Mouse (Mus musculus): ENCODE data around the gene Asic3.

Gene Asic3

DNA sequence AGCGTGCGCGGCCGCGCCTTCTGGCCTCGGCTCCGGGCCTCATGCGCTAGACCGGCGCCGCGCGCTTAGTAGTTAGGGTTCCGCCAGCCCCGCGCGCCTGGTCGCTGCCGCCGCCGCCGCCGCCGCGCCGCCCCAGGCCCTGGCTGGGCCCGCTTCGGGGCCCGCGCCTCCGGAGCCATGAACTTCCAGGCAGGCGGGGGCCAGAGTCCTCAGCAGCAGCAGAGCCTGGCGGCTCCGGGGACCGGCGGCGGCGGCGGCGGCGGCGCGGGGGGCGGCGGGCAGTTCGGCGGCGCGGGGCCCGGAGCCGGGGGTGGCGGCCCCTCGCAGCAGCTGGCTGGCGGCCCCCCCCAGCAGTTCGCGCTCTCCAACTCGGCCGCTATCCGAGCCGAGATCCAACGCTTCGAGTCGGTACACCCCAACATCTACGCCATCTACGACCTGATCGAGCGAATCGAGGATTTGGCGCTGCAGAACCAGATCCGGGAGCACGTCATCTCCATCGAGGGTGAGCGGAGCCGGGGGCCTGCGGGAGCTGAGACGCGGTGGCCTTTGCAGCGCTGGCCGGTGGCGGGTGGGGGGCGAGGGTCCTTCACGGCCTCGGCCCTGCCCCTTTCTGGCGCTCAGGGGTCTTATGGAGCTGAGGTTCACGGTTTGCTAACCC is 39.0 kb downstream of the Asic3 start, which contains the start of gene Agap3:
Agap3 (plus strand) TSS at position 148 of the 661 bp plus-strand sequence.
- DNase-seq (ENCODE audit: low read depth), result peak; percentile 62

DNA sequence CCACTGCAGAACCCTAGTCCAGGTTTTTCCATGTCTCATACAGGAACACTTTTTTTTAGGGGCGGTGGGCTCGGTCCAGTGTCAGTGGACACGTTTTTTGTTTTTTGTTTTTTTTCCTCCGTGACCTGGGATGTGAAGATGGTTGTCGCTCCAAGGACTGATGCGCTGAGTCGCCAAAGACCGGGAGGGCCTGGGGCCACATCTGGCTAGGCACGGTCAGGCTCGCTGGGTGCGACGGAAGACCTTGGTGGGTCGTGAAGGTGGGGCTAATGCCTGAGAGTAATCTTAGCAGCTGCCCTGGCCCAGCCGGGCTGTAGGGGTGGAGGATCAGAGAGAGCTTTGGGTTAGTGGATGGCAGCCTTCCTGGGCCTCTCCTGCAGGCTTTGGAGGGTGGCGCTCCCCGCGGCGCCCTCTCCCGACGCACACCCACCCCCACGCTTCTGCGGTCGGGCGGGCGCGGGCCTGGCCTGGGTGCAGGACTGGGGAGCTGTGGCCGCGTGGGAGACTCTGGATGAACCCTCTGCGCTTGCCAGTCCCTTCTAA is 39.6 kb downstream of the Asic3 start:
- DNase-seq (ENCODE audit: low read depth), result no peak

DNA sequence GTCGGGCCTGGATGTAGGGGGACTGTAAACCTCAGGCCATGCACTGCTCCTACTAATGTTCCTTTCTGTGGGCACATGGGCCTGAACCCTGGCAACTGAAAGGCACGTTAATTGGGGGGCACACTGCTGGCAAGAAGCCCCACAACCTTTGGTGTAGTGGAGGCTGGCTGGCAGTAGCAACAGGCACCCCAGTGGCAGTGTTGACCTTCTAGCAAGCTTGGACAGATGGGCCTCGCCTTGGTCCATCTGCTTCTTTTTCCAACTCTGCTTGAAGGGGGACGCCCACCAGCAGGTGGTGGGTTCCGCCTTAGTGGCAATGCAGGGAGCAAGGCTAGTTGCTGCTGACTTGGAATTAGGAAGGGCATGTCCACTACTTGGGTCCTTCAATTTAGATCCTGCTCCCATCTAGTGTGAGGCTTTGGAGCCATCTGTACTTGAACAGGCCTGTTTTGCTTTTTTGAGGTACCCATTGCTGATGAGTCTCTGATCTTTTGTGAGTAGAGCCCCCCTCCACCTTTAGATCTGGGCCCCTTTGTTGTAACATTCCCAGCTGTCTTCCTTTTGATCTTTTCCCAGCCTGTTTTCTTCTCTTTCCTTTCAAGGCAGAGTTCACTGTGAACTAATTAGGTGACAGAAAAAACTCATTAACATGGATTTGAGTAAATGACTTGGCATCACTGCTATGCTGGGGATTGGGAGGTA is 40.2 kb downstream of the Asic3 start:
- no peak for DNase-seq (ENCODE audit: low read depth)

DNA sequence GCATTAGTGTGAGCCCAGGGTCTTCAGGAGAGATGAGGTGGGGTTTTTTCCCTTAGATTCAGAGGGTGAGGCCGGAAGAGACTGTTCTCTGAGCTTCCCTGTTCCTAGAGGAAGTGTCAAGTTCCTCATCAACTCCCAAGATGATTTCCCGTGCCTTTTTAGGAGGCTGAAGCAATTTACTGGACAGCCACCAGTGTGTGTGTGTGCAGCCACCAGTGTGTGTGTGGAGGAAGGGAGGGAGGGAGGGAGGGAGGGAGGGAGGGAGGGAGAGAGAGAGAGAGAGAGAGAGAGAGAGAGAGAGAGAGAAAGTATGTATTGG is 40.8 kb downstream of the Asic3 start:
- DNase-seq (ENCODE audit: low read depth), result no peak

DNA sequence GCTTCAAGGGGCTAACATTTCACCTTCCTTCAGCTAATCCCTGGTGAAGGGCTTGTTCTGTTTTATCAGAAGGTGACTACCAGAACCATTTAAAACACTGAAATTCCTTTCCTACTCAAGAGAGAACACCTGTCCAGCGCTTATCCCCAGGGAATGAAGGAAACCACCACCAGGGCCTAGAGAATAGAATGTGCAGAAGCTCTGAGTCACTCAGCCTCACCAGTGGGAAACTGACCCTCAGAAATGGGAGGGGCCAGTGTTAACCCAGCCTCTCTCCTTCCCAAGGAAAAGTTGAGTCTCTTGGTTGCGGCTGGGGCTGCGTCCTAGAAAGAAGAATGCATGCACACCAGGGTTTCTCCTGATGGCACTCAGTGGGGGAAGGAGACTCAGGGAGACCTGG is 41.9 kb downstream of the Asic3 start:
- DNase-seq (ENCODE audit: low read depth), result no peak

DNA sequence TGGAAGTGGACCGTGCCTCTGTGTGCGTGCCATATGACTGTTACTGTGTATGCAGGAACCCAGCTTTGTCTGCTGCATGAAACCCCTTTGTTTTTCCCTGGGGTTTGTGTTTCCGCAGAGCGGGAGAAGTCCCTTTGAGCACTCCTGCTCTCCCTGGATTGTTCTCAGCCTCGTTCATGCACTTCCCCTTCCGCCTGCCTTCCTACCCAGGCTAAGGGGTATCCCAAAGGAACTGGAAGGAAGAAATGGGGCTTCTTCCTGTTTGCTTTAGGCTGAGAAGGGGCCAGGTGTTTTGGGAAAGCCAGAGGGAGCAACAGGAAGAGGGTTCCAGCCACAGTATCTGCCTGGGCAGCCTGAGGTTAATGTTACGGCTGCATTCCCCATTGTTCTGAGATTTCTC is 42.4 kb downstream of the Asic3 start:
- no peak for DNase-seq (ENCODE audit: low read depth)

DNA sequence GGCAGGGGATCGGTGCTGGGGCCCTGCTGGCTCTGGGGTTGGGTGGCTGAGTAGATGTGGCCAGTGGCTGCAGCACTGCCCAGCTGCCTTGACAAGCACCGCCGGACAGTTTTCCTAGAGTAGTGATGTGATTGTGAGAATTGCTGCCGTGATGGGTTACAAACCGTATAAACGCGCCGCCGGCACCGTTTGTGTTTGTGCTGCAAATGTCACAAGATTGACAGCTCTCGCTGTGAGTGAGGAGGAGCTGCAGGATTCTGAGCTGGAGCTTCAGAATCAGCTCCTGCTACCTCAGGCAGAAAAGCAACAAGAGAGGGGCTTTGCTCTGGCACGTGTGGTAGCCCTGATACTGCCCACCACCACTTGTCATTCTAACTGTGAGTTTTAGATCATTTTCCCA is 53.6 kb downstream of the Asic3 start:
- DNase-seq (ENCODE audit: low read depth), result no peak
